Mouse (Mus musculus) hindbrain, embryonic 16.5 days (tissue): ENCODE results near the gene Ovol1. TPM values are rescaled to one million over a fixed set of nuclear protein-coding genes. Genes with fewer than 3 reads are reported as not detected.

Source experiments
- ATAC-seq: fragments of 200-750 bp; cut with Nextera tagmentation; 2 replicates; pipeline ENCODE4 v1.8.0; 2017; ENCODE audit warnings: moderate TSS enrichment, moderate library complexity
- H3K27ac ChIP-seq: fragments of 300-500 bp; sonication (generic); 2 replicates; pipeline ENCODE4 v1.5.1; 2014; ENCODE audit warnings: low read depth, mild to moderate bottlenecking, control low read depth, low read length, moderate library complexity
- H3K27me3 ChIP-seq: fragments of 300-500 bp; sonication (generic); replicated peaks from 2 replicates; pipeline ENCODE4 v1.6.1; 2014; ENCODE audit warnings: low read length; ENCODE audit not compliant: control insufficient read depth, insufficient read depth
- H3K36me3 ChIP-seq: fragments of 300-500 bp; sonication (generic); 2 replicates; pipeline ENCODE4 v1.6.1; 2014; ENCODE audit warnings: mild to moderate bottlenecking, low read length, moderate library complexity, mixed read lengths; ENCODE audit not compliant: control insufficient read depth, insufficient read depth
- H3K4me1 ChIP-seq: fragments of 300-500 bp; sonication (generic); 2 replicates; pipeline ENCODE4 v1.6.1; 2014; ENCODE audit warnings: low read depth, low read length; ENCODE audit not compliant: control insufficient read depth, insufficient read depth
- H3K4me2 ChIP-seq: fragments of 300-500 bp; sonication (generic); 2 replicates; pipeline ENCODE4 v1.6.1; 2014; ENCODE audit warnings: mild to moderate bottlenecking, low read length, control low read depth, moderate library complexity
- H3K4me3 ChIP-seq: fragments of 300-500 bp; sonication (generic); 2 replicates; pipeline ENCODE4 v1.5.1; 2014; ENCODE audit warnings: mild to moderate bottlenecking, low read length, control low read depth, moderate library complexity
- H3K9ac ChIP-seq: fragments of 300-500 bp; sonication (generic); 2 replicates; pipeline ENCODE4 v1.6.1; 2014; ENCODE audit warnings: low read depth, mild to moderate bottlenecking, control low read depth, low read length, moderate library complexity
- H3K9me3 ChIP-seq: fragments of 300-500 bp; sonication (generic); 2 replicates; pipeline ENCODE4 v1.6.1; 2014; ENCODE audit warnings: mild to moderate bottlenecking, low read length, moderate library complexity; ENCODE audit not compliant: control insufficient read depth
- WGBS: fragments of 180-500 bp; shearing (Covaris S2); extraction: QIAGEN DNeasy Blood & Tissue Kit; methylation state at CpG from one replicate; pipeline ENCODE4 v1.1.7; 2014; 5-methylcytosine and 5-hydroxymethylcytosine counted together
- polyA plus RNA-seq: library from polyadenylated mRNA; unstranded; fragments of >200 nt; fragmentation: Nextera tagmentation; extraction: Ambion mirVana; gene quantifications from 2 replicates; pipeline ENCODE4 v1.2.1, GENCODE M21; 2015

Ovol1 gene
- polyA plus RNA-seq, 1 experiment from 2014 or later, result 0.20 TPM

GRCm38 (mm10) chr19:5571831-5572230 lies 11.4 kb upstream of the Ovol1 start:
- Histone ChIP-seq H3K4me3 (no peak overlapping the region), H3K4me1 (peaks cover 13% of the 10 kb centered on the region), H3K36me3 (peaks cover 3% of the 10 kb centered on the region; the same call in 1 of the 2 replicates), H3K9ac (no peak overlapping the region), H3K9me3 (no peaks in the 10 kb centered on the region), H3K4me2 (no peak overlapping the region), H3K27ac (no peak overlapping the region), H3K27me3 (no peaks in the 10 kb centered on the region)
- 79% methylated on average over 5 of the region's 5 CpGs for WGBS
- no peak for ATAC-seq

GRCm38 (mm10) chr19:5570353-5571246 lies 10.2 kb upstream of the Ovol1 start:
- H3K4me2 ChIP-seq, result no peak overlapping the region
- H3K27ac ChIP-seq, result no peak overlapping the region
- no peak overlapping the region for H3K4me3 ChIP-seq
- WGBS, result 86% methylated on average over 32 of the region's 32 CpGs
- no peaks in the 10 kb centered on the region for H3K27me3 ChIP-seq
- peaks cover 3% of the 10 kb centered on the region; the same call in 1 of the 2 replicates for H3K36me3 ChIP-seq
- H3K9me3 ChIP-seq, result no peaks in the 10 kb centered on the region
- ATAC-seq, result no peak
- peaks cover 14% of the 10 kb centered on the region for H3K4me1 ChIP-seq
- 0 out of 2 replicates have a peak overlapping the region, but pooled peaks have one; percentile 15 for H3K9ac ChIP-seq

- no peak overlapping the region for H3K27ac ChIP-seq
- WGBS, result 91% methylated on average over 10 of the region's 10 CpGs
- no peaks in the 10 kb centered on the region for H3K9me3 ChIP-seq
- H3K4me2 ChIP-seq, result no peak overlapping the region
- H3K4me1 ChIP-seq, result peaks cover 14% of the 10 kb centered on the region
- no peak for ATAC-seq
- H3K36me3 ChIP-seq, result peaks cover 3% of the 10 kb centered on the region; the same call in 1 of the 2 replicates
- H3K27me3 ChIP-seq, result peaks cover 4% of the 10 kb centered on the region; the same call in 1 of the 2 replicates
- H3K9ac ChIP-seq, result no peak overlapping the region
- no peak overlapping the region for H3K4me3 ChIP-seq
Measured at GRCm38 (mm10) chr19:5569521-5569920, 9.1 kb upstream of the Ovol1 start.

- H3K4me3 ChIP-seq, result peak overlapping the region; percentile 55
- peaks cover 11% of the 10 kb centered on the region for H3K27me3 ChIP-seq
- no peaks in the 10 kb centered on the region for H3K9me3 ChIP-seq
- H3K36me3 ChIP-seq, result peaks cover 3% of the 10 kb centered on the region; the same call in 1 of the 2 replicates
- peak overlapping the region; percentile 82; the same call in 1 of the 2 replicates for H3K27ac ChIP-seq
- peaks cover 14% of the 10 kb centered on the region for H3K4me1 ChIP-seq
- peak overlapping the region; percentile 95 for H3K4me2 ChIP-seq
- 9% methylated on average over 27 of the region's 27 CpGs for WGBS
- H3K9ac ChIP-seq, result peak overlapping the region; percentile 75
- ATAC-seq, result peak; percentile 28
Measured at GRCm38 (mm10) chr19:5568470-5569140, 8.2 kb upstream of the Ovol1 start.

- H3K4me2 ChIP-seq, result peak within 1 kb of the TSS; percentile 95
- under 1% methylated on average over 90 of the region's 102 CpGs for WGBS
- H3K4me1 ChIP-seq, result peaks cover 14% of the 10 kb centered on the region
Measured at GRCm38 (mm10) chr19:5567534-5568469, 7.4 kb upstream of the Ovol1 start, which contains the start of gene Ap5b1. TSS of gene Ap5b1 (plus strand) at chr19:5568025.

GRCm38 (mm10) chr19:5567180-5567533 lies 6.7 kb upstream of the Ovol1 start:
- Histone ChIP-seq H3K27ac (peak overlapping the region; percentile 82), H3K4me3 (peak overlapping the region; percentile 55), H3K4me2 (peak overlapping the region; percentile 95), H3K36me3 (peaks cover 3% of the 10 kb centered on the region; the same call in 1 of the 2 replicates), H3K9me3 (no peaks in the 10 kb centered on the region), H3K4me1 (peaks cover 14% of the 10 kb centered on the region), H3K27me3 (peaks cover 20% of the 10 kb centered on the region), H3K9ac (peak overlapping the region; percentile 75)
- under 1% methylated on average over 26 of the region's 26 CpGs for WGBS
- ATAC-seq, result peak; percentile 41

More at GRCm38 (mm10) chr19:5567534-5568469, 7.4 kb upstream of the Ovol1 start, which contains the start of gene Ap5b1:
- peaks cover 3% of the 10 kb centered on the region; the same call in 1 of the 2 replicates for H3K36me3 ChIP-seq
- H3K4me3 ChIP-seq, result peak within 1 kb of the TSS; percentile 55
- ATAC-seq, result peak; percentile 92
- peaks cover 15% of the 10 kb centered on the region for H3K27me3 ChIP-seq
- H3K9ac ChIP-seq, result peak within 1 kb of the TSS; percentile 75
- H3K9me3 ChIP-seq, result no peaks in the 10 kb centered on the region
- peak within 1 kb of the TSS; percentile 82 for H3K27ac ChIP-seq

GRCm38 (mm10) chr19:5566316-5566715 lies 5.9 kb upstream of the Ovol1 start:
- no peak for ATAC-seq
- no peaks in the 10 kb centered on the region for H3K9me3 ChIP-seq
- H3K4me1 ChIP-seq, result peaks cover 14% of the 10 kb centered on the region
- H3K9ac ChIP-seq, result no peak overlapping the region
- no peak overlapping the region for H3K4me3 ChIP-seq
- H3K36me3 ChIP-seq, result peaks cover 3% of the 10 kb centered on the region; the same call in 1 of the 2 replicates
- no peak overlapping the region for H3K27ac ChIP-seq
- peaks cover 28% of the 10 kb centered on the region for H3K27me3 ChIP-seq
- 52% methylated on average over 5 of the region's 5 CpGs for WGBS
- no peak overlapping the region for H3K4me2 ChIP-seq

- 91% methylated on average over 10 of the region's 10 CpGs for WGBS
- no peak overlapping the region for H3K4me2 ChIP-seq
- no peak overlapping the region for H3K27ac ChIP-seq
- no peaks in the 10 kb centered on the region for H3K36me3 ChIP-seq
- peaks cover 20% of the 10 kb centered on the region for H3K4me1 ChIP-seq
- H3K9ac ChIP-seq, result no peak overlapping the region
- H3K9me3 ChIP-seq, result no peaks in the 10 kb centered on the region
- ATAC-seq, result no peak
- H3K4me3 ChIP-seq, result no peak overlapping the region
- peaks cover 57% of the 10 kb centered on the region for H3K27me3 ChIP-seq
Measured at GRCm38 (mm10) chr19:5562776-5563175, 2.3 kb upstream of the Ovol1 start.
